Mouse (Mus musculus) bone marrow macrophage, adult 2 months (primary cell): Measurements from ENCODE around the gene Pik3r2. TPM values are rescaled to one million over a fixed set of nuclear protein-coding genes. Genes with fewer than 3 reads are reported as not detected.

Experiments
- H3K27ac ChIP-seq: 2 replicates; pipeline ENCODE4 v1.5.1; 2012; ENCODE audit warnings: low read depth, low read length; ENCODE audit not compliant: insufficient read depth
- H3K4me1 ChIP-seq: 2 replicates; pipeline ENCODE4 v1.6.1; 2012; ENCODE audit warnings: low read length; ENCODE audit not compliant: control insufficient read depth, insufficient read depth
- H3K4me3 ChIP-seq: 2 replicates; pipeline ENCODE4 v1.5.1; 2012; ENCODE audit warnings: mild to moderate bottlenecking, low read length, moderate library complexity; ENCODE audit not compliant: insufficient read depth
- CTCF ChIP-seq: IDR thresholded peaks from 2 replicates; pipeline ENCODE4 v1.5.1; 2012; ENCODE audit warnings: low read depth, mild to moderate bottlenecking, low read length, moderate library complexity
- POLR2A ChIP-seq: IDR thresholded peaks from 2 replicates; pipeline ENCODE4 v1.6.1; 2012; ENCODE audit warnings: mild to moderate bottlenecking, low read depth, low read length, borderline replicate concordance
- polyA plus RNA-seq: library from polyadenylated mRNA; stranded (reverse); fragments of >200 nt; gene quantifications from 2 replicates; pipeline ENCODE4 v1.2.4, GENCODE M21; 2012; ENCODE audit not compliant: missing spikeins, insufficient read depth, insufficient read length

The Pik3r2 gene
- polyA plus RNA-seq, 1 experiment, result 27.5 TPM

GRCm38 (mm10) chr8:70752000-70752764 is 24.3 kb downstream of the Pik3r2 start:
- Histone ChIP-seq H3K4me3 (peak overlapping the region; percentile 55; the same call in 1 of the 2 replicates), H3K27ac (peak overlapping the region; percentile 79), H3K4me1 (peaks cover 30% of the 10 kb centered on the region)
- TF ChIP-seq POLR2A (no peak), CTCF (0 out of 2 replicates have a peak, but pooled peaks have one; percentile 21)

DNA sequence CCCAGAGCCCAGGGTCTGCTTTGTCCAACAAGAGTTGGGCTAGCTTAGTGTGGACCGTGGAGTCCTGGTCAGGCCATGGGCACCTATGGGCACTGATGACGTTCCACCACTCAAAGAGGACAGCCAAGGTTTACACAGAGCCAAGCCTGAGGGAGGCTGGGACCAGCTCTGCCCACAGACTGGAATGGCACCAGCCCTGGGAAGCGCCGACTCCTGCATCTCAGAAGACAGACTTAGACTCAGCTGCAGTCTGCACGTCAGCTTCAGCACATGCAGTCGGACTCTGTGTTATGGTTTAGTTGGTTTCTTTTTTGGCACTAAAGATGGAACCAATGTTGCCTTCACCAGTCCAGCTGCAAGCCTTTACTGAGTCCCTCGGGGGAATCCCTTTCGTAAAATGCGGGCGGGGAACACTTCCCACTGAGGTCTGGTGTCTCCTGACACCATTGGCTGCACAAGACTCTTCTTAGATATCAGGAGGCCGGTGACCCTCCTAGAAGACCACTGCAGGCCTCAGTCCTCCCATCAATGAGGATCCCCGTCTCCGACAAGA is 26.3 kb downstream of the Pik3r2 start:
- Histone ChIP-seq H3K4me1 (peaks cover 25% of the 10 kb centered on the region), H3K4me3 (no peak overlapping the region), H3K27ac (no peak overlapping the region)
- TF ChIP-seq CTCF (no peak), POLR2A (no peak)

GRCm38 (mm10) chr8:70749097-70749674 is 27.3 kb downstream of the Pik3r2 start:
- Histone ChIP-seq H3K4me3 (no peak overlapping the region), H3K27ac (no peak overlapping the region), H3K4me1 (peaks cover 27% of the 10 kb centered on the region)
- TF ChIP-seq CTCF (no peak), POLR2A (no peak)

DNA sequence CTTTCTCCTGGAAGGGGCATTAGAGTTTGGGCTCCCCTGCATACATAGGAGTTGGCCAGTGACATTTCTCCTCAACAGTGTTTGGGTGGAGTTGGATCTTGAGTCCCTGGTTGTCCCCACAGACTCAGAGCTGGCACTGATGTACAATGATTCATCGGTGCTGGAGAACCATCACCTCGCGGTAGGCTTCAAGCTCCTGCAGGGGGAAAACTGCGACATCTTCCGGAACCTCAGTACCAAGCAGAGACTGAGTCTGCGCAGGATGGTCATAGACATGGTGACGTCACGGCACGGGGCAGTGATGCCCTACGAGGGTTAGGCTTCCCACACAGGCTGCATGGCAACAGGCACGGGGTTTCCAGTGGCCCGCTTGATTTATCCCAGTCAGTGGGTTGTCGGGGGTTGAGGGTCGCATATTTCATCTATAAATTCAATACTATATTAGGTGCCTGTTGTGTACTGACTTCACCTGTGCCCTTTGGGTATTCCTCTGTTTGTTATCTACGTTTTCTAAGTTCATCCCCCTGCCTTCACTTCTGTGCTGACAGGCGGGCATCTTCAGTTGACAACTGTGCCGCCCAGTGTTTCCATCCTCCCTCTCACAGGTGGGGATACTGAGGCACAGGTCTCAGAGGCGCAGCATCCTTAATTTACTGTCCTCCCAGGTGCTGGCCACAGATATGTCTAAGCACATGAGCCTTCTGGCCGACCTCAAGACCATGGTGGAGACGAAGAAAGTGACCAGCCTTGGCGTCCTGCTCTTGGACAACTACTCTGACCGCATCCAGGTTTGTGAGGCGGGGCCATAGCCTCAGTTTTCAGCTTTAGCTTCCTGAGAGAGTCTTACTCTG is 28.0 kb downstream of the Pik3r2 start:
- TF ChIP-seq POLR2A (no peak), CTCF (no peak)
- H3K4me1 ChIP-seq, result peaks cover 23% of the 10 kb centered on the region
- no peak overlapping the region for H3K27ac ChIP-seq
- no peak overlapping the region for H3K4me3 ChIP-seq

- Histone ChIP-seq H3K4me3 (no peak overlapping the region), H3K27ac (no peak overlapping the region), H3K4me1 (peaks cover 15% of the 10 kb centered on the region)
- no peak for TF ChIP-seq CTCF
- no peak for TF ChIP-seq POLR2A
These were observed 29.2 kb downstream of the Pik3r2 start for GRCm38 (mm10) chr8:70747211-70747890.

- no peak overlapping the region for H3K4me3 ChIP-seq
- no peak overlapping the region for H3K27ac ChIP-seq
- TF ChIP-seq CTCF (no peak), POLR2A (no peak)
- peaks cover 9% of the 10 kb centered on the region; the same call in 1 of the 2 replicates for H3K4me1 ChIP-seq
These were observed 29.8 kb downstream of the Pik3r2 start for GRCm38 (mm10) chr8:70746676-70747075.

GRCm38 (mm10) chr8:70745691-70746220 is 30.8 kb downstream of the Pik3r2 start:
- TF ChIP-seq POLR2A (no peak), CTCF (no peak)
- H3K4me1 ChIP-seq, result peaks cover 5% of the 10 kb centered on the region; the same call in 1 of the 2 replicates
- no peak overlapping the region for H3K27ac ChIP-seq
- H3K4me3 ChIP-seq, result no peak overlapping the region

DNA sequence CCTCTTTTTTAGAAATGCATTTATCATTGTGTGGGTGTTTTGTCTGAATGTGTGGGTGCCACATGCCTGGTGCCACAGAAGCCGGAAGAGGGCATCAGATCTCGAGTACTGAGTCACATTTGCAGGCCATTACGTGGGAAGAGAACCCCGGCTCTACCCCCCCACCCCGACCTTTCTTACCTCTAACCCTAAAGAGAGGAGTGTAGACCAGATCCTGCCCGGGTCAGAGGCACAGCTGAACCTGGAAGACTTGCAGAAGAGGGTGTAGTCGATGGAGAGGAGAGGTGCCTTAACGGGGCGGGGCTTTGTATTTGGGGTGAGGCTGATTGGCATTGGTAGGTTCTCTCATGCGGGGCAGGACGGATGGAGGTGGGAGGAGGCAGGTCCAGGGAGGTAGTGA is 31.7 kb downstream of the Pik3r2 start:
- no peak overlapping the region for H3K4me3 ChIP-seq
- peaks cover 5% of the 10 kb centered on the region; the same call in 1 of the 2 replicates for H3K4me1 ChIP-seq
- TF ChIP-seq POLR2A, result no peak
- no peak for TF ChIP-seq CTCF
- no peak overlapping the region for H3K27ac ChIP-seq
